Mouse (Mus musculus) heart, postnatal 0 days (tissue): ENCODE measurements around the gene L3mbtl2. TPM values are rescaled to one million over a fixed set of nuclear protein-coding genes. Genes with fewer than 3 reads are reported as not detected.

Source experiments
- ATAC-seq: fragments of 200-750 bp; cut with Nextera tagmentation; 2 replicates; pipeline ENCODE4 v1.8.0; 2017; ENCODE audit warnings: low read depth, moderate number of reproducible peaks, moderate library complexity; ENCODE audit not compliant: insufficient read depth
- DNase-seq: peaks from one replicate; pipeline ENCODE4 v3.0.0-alpha.2; 2016; ENCODE audit warnings: low spot score
- H3K27ac ChIP-seq: fragments of 300-500 bp; sonication (generic); 2 replicates; pipeline ENCODE4 v1.5.1; 2014; ENCODE audit warnings: low read depth, mild to moderate bottlenecking
- H3K27me3 ChIP-seq: fragments of 300-500 bp; sonication (generic); 2 replicates; pipeline ENCODE4 v1.6.1; 2014; ENCODE audit warnings: low read length, mixed read lengths; ENCODE audit not compliant: control insufficient read depth, insufficient read depth
- H3K36me3 ChIP-seq: fragments of 300-500 bp; sonication (generic); replicated peaks from 2 replicates; pipeline ENCODE4 v1.6.1; 2014; ENCODE audit warnings: low read length, mixed read lengths; ENCODE audit not compliant: control insufficient read depth, insufficient read depth
- H3K4me1 ChIP-seq: fragments of 300-500 bp; sonication (generic); 2 replicates; pipeline ENCODE4 v1.6.1; 2014; ENCODE audit warnings: antibody characterized with exemption; ENCODE audit not compliant: control insufficient read depth, insufficient read depth
- H3K4me2 ChIP-seq: fragments of 300-500 bp; sonication (generic); 2 replicates; pipeline ENCODE4 v1.6.1; 2014; ENCODE audit warnings: low read depth, mild to moderate bottlenecking, low read length, moderate library complexity
- H3K4me3 ChIP-seq: fragments of 300-500 bp; sonication (generic); 2 replicates; pipeline ENCODE4 v1.5.1; 2014; ENCODE audit warnings: low read depth, low read length
- H3K9ac ChIP-seq: fragments of 300-500 bp; sonication (generic); replicated peaks from 2 replicates; pipeline ENCODE4 v1.6.1; 2014; ENCODE audit warnings: low read depth, low read length, mixed read lengths
- H3K9me3 ChIP-seq: fragments of 300-500 bp; sonication (generic); replicated peaks from 2 replicates; pipeline ENCODE4 v1.6.1; 2016; ENCODE audit warnings: low read length; ENCODE audit not compliant: control insufficient read depth
- CTCF ChIP-seq: IDR thresholded peaks from 2 replicates; pipeline ENCODE4 v1.5.1; 2016; ENCODE audit warnings: antibody characterized with exemption, control low read depth, low read depth
- EP300 ChIP-seq: IDR thresholded peaks from 2 replicates; pipeline ENCODE4 v1.6.1; 2016; ENCODE audit warnings: antibody characterized with exemption, low read depth
- WGBS: fragments of 180-500 bp; shearing (Covaris S2); extraction: QIAGEN DNeasy Blood & Tissue Kit; methylation state at CpG from one replicate; pipeline ENCODE4 v1.1.7; 2014; 5-methylcytosine and 5-hydroxymethylcytosine counted together
- polyA plus RNA-seq: library from polyadenylated mRNA; unstranded; fragments of >200 nt; fragmentation: Nextera tagmentation; extraction: Ambion mirVana; gene quantifications from 2 replicates; pipeline ENCODE4 v1.2.1, GENCODE M21; 2015
- total RNA-seq: library from RNA; depleted of rRNA; stranded (reverse); fragments of >200 nt; gene quantifications from 2 replicates; pipeline ENCODE4 v1.2.3, GENCODE M21; 2014; ENCODE audit warnings: low replicate concordance; rRNA removed

L3mbtl2 gene
- total RNA-seq, result 17.2 and 18.6 TPM in 2 replicates
- polyA plus RNA-seq, result 8.8 and 9.3 TPM in 2 replicates

GRCm38 (mm10) chr15:81663697-81664561, at the start of gene L3mbtl2:
L3mbtl2 (plus strand) TSS chr15:81663889.
- peak; percentile 100 for ATAC-seq
- peak within 1 kb of the TSS; percentile 36 for H3K27ac ChIP-seq
- H3K4me3 ChIP-seq, result peak within 1 kb of the TSS; percentile 90
- H3K9me3 ChIP-seq, result no peaks in the 10 kb centered on the region
- H3K27me3 ChIP-seq, result 0 out of 2 replicates have a peak, but pooled peaks cover 3% of the 10 kb centered on the region
- H3K4me2 ChIP-seq, result peak within 1 kb of the TSS; percentile 99
- peaks cover 7% of the 10 kb centered on the region for H3K4me1 ChIP-seq
- H3K9ac ChIP-seq, result peak within 1 kb of the TSS; percentile 77
- TF ChIP-seq EP300, result no peak
- TF ChIP-seq CTCF, result no peak
- peaks cover 19% of the 10 kb centered on the region for H3K36me3 ChIP-seq
- under 1% methylated on average over 55 of the region's 55 CpGs for WGBS
- DNase-seq, result peak; percentile 91

- Histone ChIP-seq H3K27me3 (no peaks in the 10 kb centered on the region), H3K4me3 (no peak overlapping the region), H3K27ac (no peak overlapping the region), H3K9me3 (no peaks in the 10 kb centered on the region), H3K9ac (no peak overlapping the region), H3K36me3 (peaks cover 67% of the 10 kb centered on the region), H3K4me1 (no peaks in the 10 kb centered on the region), H3K4me2 (no peak overlapping the region)
- ATAC-seq, result no peak
- WGBS, result 94% methylated on average over 8 of the region's 8 CpGs
- DNase-seq, result no peak
- no peak for TF ChIP-seq EP300
- TF ChIP-seq CTCF, result no peak
These were observed 13.9 kb upstream of the L3mbtl2 start for GRCm38 (mm10) chr15:81649516-81650455.

- Histone ChIP-seq H3K27ac (no peak overlapping the region), H3K27me3 (no peaks in the 10 kb centered on the region), H3K4me3 (no peak overlapping the region), H3K4me2 (no peak overlapping the region), H3K36me3 (peaks cover 58% of the 10 kb centered on the region), H3K9me3 (no peaks in the 10 kb centered on the region), H3K9ac (no peak overlapping the region), H3K4me1 (no peaks in the 10 kb centered on the region)
- ATAC-seq, result no peak
- WGBS, result 75% methylated on average over 7 of the region's 7 CpGs
- DNase-seq, result no peak
- TF ChIP-seq EP300, result no peak
- no peak for TF ChIP-seq CTCF
These were observed 13.1 kb upstream of the L3mbtl2 start for GRCm38 (mm10) chr15:81650636-81651035.

- no peaks in the 10 kb centered on the region for H3K9me3 ChIP-seq
- 0 out of 2 replicates have a peak, but pooled peaks cover 3% of the 10 kb centered on the region for H3K27me3 ChIP-seq
- WGBS, result 77% methylated on average over 2 of the region's 2 CpGs
- no peak for ATAC-seq
- no peak overlapping the region for H3K4me3 ChIP-seq
- no peak overlapping the region for H3K9ac ChIP-seq
- no peak overlapping the region for H3K4me2 ChIP-seq
- TF ChIP-seq CTCF (no peak), EP300 (no peak)
- H3K4me1 ChIP-seq, result peaks cover 7% of the 10 kb centered on the region
- no peak overlapping the region for H3K27ac ChIP-seq
- no peak for DNase-seq
- no peaks in the 10 kb centered on the region for H3K36me3 ChIP-seq
These were observed 2.0 kb upstream of the L3mbtl2 start for GRCm38 (mm10) chr15:81661701-81662100.

- WGBS, result 60% methylated on average over 10 of the region's 10 CpGs
- peak overlapping the region; percentile 99 for H3K4me2 ChIP-seq
- peaks cover 7% of the 10 kb centered on the region for H3K4me1 ChIP-seq
- H3K9ac ChIP-seq, result no peak overlapping the region
- H3K27ac ChIP-seq, result no peak overlapping the region
- TF ChIP-seq EP300 (no peak), CTCF (no peak)
- H3K9me3 ChIP-seq, result no peaks in the 10 kb centered on the region
- DNase-seq (no peak), ATAC-seq (no peak)
- H3K27me3 ChIP-seq, result 0 out of 2 replicates have a peak, but pooled peaks cover 3% of the 10 kb centered on the region
- H3K4me3 ChIP-seq, result peak overlapping the region; percentile 90
- peaks cover 12% of the 10 kb centered on the region for H3K36me3 ChIP-seq
These were observed 408 bp upstream of the L3mbtl2 start for GRCm38 (mm10) chr15:81663281-81663680.
